12 mouse cellular contexts compared by ENCODE assay signal in genomic region chr1:64949377-64949776, GRCm38 (mm10). TPM values are rescaled to one million over a fixed set of nuclear protein-coding genes. Genes with fewer than 3 reads are reported as not detected.
DNase-seq lines count a peak whose midpoint lies in the region; ATAC-seq and TF ChIP-seq lines count a peak whose summit lies in the region.
"Had no signal": no experiment of that assay in that cellular context is flagged by ENCODE, and none has a peak within 500 bp of the region (broad histone marks: within the 10 kb centered on the region; RNA-seq: fewer than 3 reads in every experiment).

No protein-coding gene starts in this region.

- H3K27ac ChIP-seq in heart, embryonic 14.5 days (replicated peaks in 1 of 2; ENCODE audit: control insufficient read depth in 1 of 2, insufficient read depth in 1 of 2, low read depth in 2 of 2, low read length in 2 of 2) = no peak overlapping the region
- no peak overlapping the region for H3K27ac ChIP-seq in lung, postnatal 0 days (ENCODE audit: low read length)
- no peak overlapping the region for H3K27ac ChIP-seq in thymus, adult 2 months (ENCODE audit: control insufficient read depth, insufficient read depth, low read length)
- H3K27ac ChIP-seq: midbrain, embryonic 10.5 days had no signal

- ATAC-seq in heart, embryonic 14.5 days (ENCODE audit: insufficient number of reproducible peaks, insufficient read depth, low FRiP score, low read depth) = no peak
- peak; percentile 92 for ATAC-seq in lung, postnatal 0 days

- peak overlapping the region; percentile 18; the same call in 1 of the 2 replicates for H3K4me2 ChIP-seq in heart, embryonic 14.5 days (ENCODE audit: low read length)
- no peak overlapping the region for H3K4me2 ChIP-seq in lung, postnatal 0 days (replicated peaks; ENCODE audit: low read depth, low read length)

- H3K4me1 ChIP-seq in heart, embryonic 14.5 days (ENCODE audit: control insufficient read depth in 2 of 2, insufficient read depth in 2 of 2, low read length in 2 of 2) = peaks cover 18 to 30% of the 10 kb centered on the region in 2 experiments
- no peaks in the 10 kb centered on the region for H3K4me1 ChIP-seq in lung, postnatal 0 days (ENCODE audit: insufficient read depth, low read depth, low read length)
- H3K4me1 ChIP-seq in thymus, adult 2 months (replicated peaks; ENCODE audit: control insufficient read depth, insufficient read depth, low read length) = peaks cover 4% of the 10 kb centered on the region
- H3K4me1 ChIP-seq: midbrain, embryonic 10.5 days had no signal

- H3K9me3 ChIP-seq in heart, embryonic 14.5 days (ENCODE audit: control insufficient read depth, low read length) = no peaks in the 10 kb centered on the region
- no peaks in the 10 kb centered on the region for H3K9me3 ChIP-seq in lung, postnatal 0 days (ENCODE audit: low read length)
- H3K9me3 ChIP-seq: G1E; midbrain, embryonic 10.5 days had no signal

- TF ChIP-seq POLR2A in thymus, adult 2 months (IDR thresholded peaks at IDR 0.05; ENCODE audit: control insufficient read depth, extremely low read depth, insufficient read depth, low read length, poor library complexity) = no peak

- no peaks in the 10 kb centered on the region for H3K27me3 ChIP-seq in heart, embryonic 14.5 days (ENCODE audit: control insufficient read depth, insufficient read depth, low read length)
- H3K27me3 ChIP-seq in lung, postnatal 0 days (replicated peaks; ENCODE audit: insufficient read depth, low read length) = no peaks in the 10 kb centered on the region
- H3K27me3 ChIP-seq in thymus, adult 2 months (ENCODE audit: control insufficient read depth, insufficient read depth, low read length) = no peaks in the 10 kb centered on the region

- peak overlapping the region; percentile 2; the same call in 1 of the 2 replicates for H3K9ac ChIP-seq in heart, embryonic 14.5 days (ENCODE audit: low read length)
- no peak overlapping the region for H3K9ac ChIP-seq in lung, postnatal 0 days (replicated peaks; ENCODE audit: low read depth)

- no peaks in the 10 kb centered on the region for H3K36me3 ChIP-seq in heart, embryonic 14.5 days (ENCODE audit: control insufficient read depth, insufficient read depth, low read length)
- H3K36me3 ChIP-seq in lung, postnatal 0 days (ENCODE audit: insufficient read depth, low read length) = no peaks in the 10 kb centered on the region
- H3K36me3 ChIP-seq in thymus, adult 2 months (ENCODE audit: control insufficient read depth, insufficient read depth, low read length) = no peaks in the 10 kb centered on the region
- H3K36me3 ChIP-seq: G1E; midbrain, embryonic 10.5 days had no signal

- no peak overlapping the region for H3K4me3 ChIP-seq in heart, embryonic 14.5 days (ENCODE audit: control insufficient read depth in 1 of 2, insufficient read depth in 1 of 2, low read depth in 1 of 2, low read length in 2 of 2)
- H3K4me3 ChIP-seq in lung, postnatal 0 days (ENCODE audit: low read depth, low read length) = no peak overlapping the region
- no peak overlapping the region for H3K4me3 ChIP-seq in thymus, adult 2 months (ENCODE audit: control insufficient read depth, insufficient read depth, low read length)
- H3K4me3 ChIP-seq: midbrain, embryonic 10.5 days had no signal

- peak; percentile 63 for TF ChIP-seq EP300 in lung, postnatal 0 days (IDR thresholded peaks at IDR 0.05)

- DNase-seq in heart, adult 9 months (ENCODE audit: low spot score in 2 of 2) = no peak
- peak; percentile 43 for DNase-seq in T-cell, adult 2 months (ENCODE audit: low spot score)
- DNase-seq in lung, postnatal 0 days (ENCODE audit: low spot score) = peak; percentile 78
- DNase-seq in thymus, adult 2 months = peak; percentile 30
- DNase-seq in cerebellum, adult 9-10 months = no peak
- no peak for DNase-seq in adrenal gland, adult 18-20 months (ENCODE audit: low spot score in 2 of 2)
- DNase-seq in cerebellum, adult 9-11 months = no peak
- DNase-seq: heart, postnatal 4 days; left cerebral cortex, postnatal 4 days had no signal

- TF ChIP-seq CTCF in lung, postnatal 0 days (IDR thresholded peaks at IDR 0.05) = no peak
- TF ChIP-seq CTCF in thymus, adult 2 months (IDR thresholded peaks at IDR 0.05; ENCODE audit: borderline replicate concordance, control insufficient read depth, extremely low read depth, insufficient read depth, low read length, poor library complexity) = no peak

- WGBS in heart, embryonic 14.5 days = 24% methylated on average over 8 of the region's 8 CpGs
- WGBS in lung, postnatal 0 days = 41% methylated on average over 8 of the region's 8 CpGs
- WGBS in thymus, adult 2 months = 6% methylated on average over 8 of the region's 8 CpGs

RNA-seq across cellular contexts. Expression of gene Plekhm3, which starts 7.2 kb away (rescaled TPM):
- 8.4 and 9.0 TPM in 2 replicates for polyA plus RNA-seq in heart, embryonic 14.5 days (2014; fragmentation: Nextera tagmentation; extraction: Ambion mirVana)
- 4.7 and 5.8 TPM in 2 replicates for polyA plus RNA-seq in lung, postnatal 0 days (2015; fragmentation: Nextera tagmentation; extraction: Ambion mirVana)
- 4.4 and 4.8 TPM in 2 replicates for polyA plus RNA-seq in thymus, adult 2 months (2012; rRNA removed)
- total RNA-seq in adrenal gland, adult 18-20 months (2021) = 10 to 100 TPM; 14.9 to 16.6 TPM

Comparison
In these comparisons a context has a peak if more than half of its experiments do, and no peak if none do; other contexts are left out.
1. DNase-seq: peak in T-cell, adult 2 months (single experiment), lung, postnatal 0 days (single experiment) and thymus, adult 2 months (single experiment); none in heart, adult 9 months (0 of 2), cerebellum, adult 9-10 months (single experiment), adrenal gland, adult 18-20 months (0 of 2) and cerebellum, adult 9-11 months (single experiment).